Mouse (Mus musculus): ENCODE measurements around the gene Eif4e2. TPM values are rescaled to one million over a fixed set of nuclear protein-coding genes. Genes with fewer than 3 reads are reported as not detected.

Eif4e2 gene
- polyA plus RNA-seq, 1 experiment, result 67.2 TPM

DNA sequence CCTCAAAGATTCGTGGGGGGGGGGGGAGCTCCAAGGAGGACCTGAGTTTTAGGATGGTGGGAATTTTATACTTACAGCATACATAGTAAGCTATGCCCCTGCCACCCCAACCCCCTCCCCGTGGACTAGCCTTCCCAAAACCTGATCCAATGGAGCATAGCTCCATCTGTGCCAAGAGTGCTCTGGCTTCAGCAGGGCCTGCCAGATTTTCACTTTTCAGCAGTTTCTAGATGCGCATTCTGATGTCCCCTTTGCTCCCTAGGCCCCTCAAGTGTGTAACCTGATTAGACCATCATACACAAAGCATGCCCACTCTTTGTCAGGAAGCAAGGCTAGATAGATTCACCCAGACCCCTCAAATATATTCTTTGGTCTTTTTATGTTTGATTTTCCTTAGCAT lies 56.5 kb downstream of the Eif4e2 start:
- TF ChIP-seq CTCF (IDR thresholded peaks at IDR 0.05; ENCODE audit: control insufficient read depth, insufficient read depth, low read length) (no peak), POLR2A (IDR thresholded peaks at IDR 0.05; ENCODE audit: borderline replicate concordance, control insufficient read depth, low read depth, low read length) (no peak)
- H3K4me1 ChIP-seq (ENCODE audit: control insufficient read depth, insufficient read depth, low read length), result no peaks in the 10 kb centered on the region; the same call in 1 of the 2 replicates
- 76% methylated on average over 3 of the region's 3 CpGs for WGBS
- no peak overlapping the region for H3K4me3 ChIP-seq (replicated peaks; ENCODE audit: control insufficient read depth, low read depth, low read length)
- no peak overlapping the region for H3K27ac ChIP-seq (ENCODE audit: control insufficient read depth, insufficient read depth, low read depth, low read length, poor library complexity)

GRCm38 (mm10) chr1:87270641-87271467 lies 57.1 kb downstream of the Eif4e2 start:
- Histone ChIP-seq H3K27ac (ENCODE audit: control insufficient read depth, insufficient read depth, low read depth, low read length, poor library complexity) (no peak overlapping the region), H3K4me3 (replicated peaks; ENCODE audit: control insufficient read depth, low read depth, low read length) (no peak overlapping the region), H3K4me1 (ENCODE audit: control insufficient read depth, insufficient read depth, low read length) (no peaks in the 10 kb centered on the region)
- WGBS, result 47% methylated on average over 20 of the region's 20 CpGs
- TF ChIP-seq POLR2A (IDR thresholded peaks at IDR 0.05; ENCODE audit: borderline replicate concordance, control insufficient read depth, low read depth, low read length) (no peak), CTCF (IDR thresholded peaks at IDR 0.05; ENCODE audit: control insufficient read depth, insufficient read depth, low read length) (no peak)

- Histone ChIP-seq H3K27ac (ENCODE audit: control insufficient read depth, insufficient read depth, low read depth, low read length, poor library complexity) (no peak overlapping the region), H3K4me3 (replicated peaks; ENCODE audit: control insufficient read depth, low read depth, low read length) (no peak overlapping the region), H3K4me1 (ENCODE audit: control insufficient read depth, insufficient read depth, low read length) (no peaks in the 10 kb centered on the region)
- 76% methylated on average over 1 of the region's 1 CpGs for WGBS
- TF ChIP-seq POLR2A (IDR thresholded peaks at IDR 0.05; ENCODE audit: borderline replicate concordance, control insufficient read depth, low read depth, low read length) (no peak), CTCF (IDR thresholded peaks at IDR 0.05; ENCODE audit: control insufficient read depth, insufficient read depth, low read length) (no peak)
Measured at GRCm38 (mm10) chr1:87271596-87271995, 57.9 kb downstream of the Eif4e2 start.

- Histone ChIP-seq H3K4me3 (replicated peaks; ENCODE audit: control insufficient read depth, low read depth, low read length) (no peak overlapping the region), H3K4me1 (ENCODE audit: control insufficient read depth, insufficient read depth, low read length) (no peaks in the 10 kb centered on the region), H3K27ac (ENCODE audit: control insufficient read depth, insufficient read depth, low read depth, low read length, poor library complexity) (no peak overlapping the region)
- WGBS, result 86% methylated on average over 3 of the region's 3 CpGs
- no peak for TF ChIP-seq POLR2A (IDR thresholded peaks at IDR 0.05; ENCODE audit: borderline replicate concordance, control insufficient read depth, low read depth, low read length)
- no peak for TF ChIP-seq CTCF (IDR thresholded peaks at IDR 0.05; ENCODE audit: control insufficient read depth, insufficient read depth, low read length)
Measured at GRCm38 (mm10) chr1:87272462-87272861, 58.7 kb downstream of the Eif4e2 start.

- TF ChIP-seq POLR2A (IDR thresholded peaks at IDR 0.05; ENCODE audit: borderline replicate concordance, control insufficient read depth, low read depth, low read length) (no peak), CTCF (IDR thresholded peaks at IDR 0.05; ENCODE audit: control insufficient read depth, insufficient read depth, low read length) (no peak)
Measured at GRCm38 (mm10) chr1:87273514-87273942, 59.8 kb downstream of the Eif4e2 start.

DNA sequence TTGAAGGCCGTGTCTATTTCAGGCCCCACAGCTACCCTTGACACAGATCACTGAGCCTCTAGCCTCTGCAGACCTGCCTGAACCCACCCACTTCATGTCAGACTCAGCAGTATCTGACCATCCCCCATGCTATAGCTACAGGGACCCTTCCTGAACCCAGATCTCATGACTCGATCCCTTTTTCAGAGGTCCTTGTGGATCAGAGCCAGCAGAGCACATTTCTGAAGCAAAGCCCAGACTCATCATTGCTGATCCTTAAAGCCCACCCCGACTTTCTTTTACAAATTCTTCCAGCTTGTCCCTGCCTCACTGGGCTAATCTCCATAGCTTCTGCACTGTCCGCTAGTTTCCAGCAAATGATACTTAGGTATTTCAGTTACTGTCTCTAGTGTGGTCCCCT lies 60.4 kb downstream of the Eif4e2 start:
- TF ChIP-seq POLR2A (IDR thresholded peaks at IDR 0.05; ENCODE audit: borderline replicate concordance, control insufficient read depth, low read depth, low read length) (no peak), CTCF (IDR thresholded peaks at IDR 0.05; ENCODE audit: control insufficient read depth, insufficient read depth, low read length) (no peak)
- Histone ChIP-seq H3K4me1 (ENCODE audit: control insufficient read depth, insufficient read depth, low read length) (no peaks in the 10 kb centered on the region), H3K27ac (ENCODE audit: control insufficient read depth, insufficient read depth, low read depth, low read length, poor library complexity) (no peak overlapping the region), H3K4me3 (replicated peaks; ENCODE audit: control insufficient read depth, low read depth, low read length) (no peak overlapping the region)
- WGBS, result 71% methylated on average over 4 of the region's 4 CpGs

More at GRCm38 (mm10) chr1:87273514-87273942, 59.8 kb downstream of the Eif4e2 start:
- no peak overlapping the region for H3K27ac ChIP-seq (ENCODE audit: control insufficient read depth, insufficient read depth, low read depth, low read length, poor library complexity)
- H3K4me1 ChIP-seq (ENCODE audit: control insufficient read depth, insufficient read depth, low read length), result no peaks in the 10 kb centered on the region
- H3K4me3 ChIP-seq (replicated peaks; ENCODE audit: control insufficient read depth, low read depth, low read length), result no peak overlapping the region
- WGBS, result 81% methylated on average over 3 of the region's 3 CpGs

- no peak for TF ChIP-seq CTCF (IDR thresholded peaks at IDR 0.05; ENCODE audit: control insufficient read depth, insufficient read depth, low read length)
- H3K27ac ChIP-seq (ENCODE audit: control insufficient read depth, insufficient read depth, low read depth, low read length, poor library complexity), result no peak overlapping the region
- no peak overlapping the region for H3K4me3 ChIP-seq (replicated peaks; ENCODE audit: control insufficient read depth, low read depth, low read length)
- H3K4me1 ChIP-seq (ENCODE audit: control insufficient read depth, insufficient read depth, low read length), result no peaks in the 10 kb centered on the region
- 84% methylated on average over 12 of the region's 12 CpGs for WGBS
Measured at GRCm38 (mm10) chr1:87275151-87275550, 61.4 kb downstream of the Eif4e2 start.

DNA sequence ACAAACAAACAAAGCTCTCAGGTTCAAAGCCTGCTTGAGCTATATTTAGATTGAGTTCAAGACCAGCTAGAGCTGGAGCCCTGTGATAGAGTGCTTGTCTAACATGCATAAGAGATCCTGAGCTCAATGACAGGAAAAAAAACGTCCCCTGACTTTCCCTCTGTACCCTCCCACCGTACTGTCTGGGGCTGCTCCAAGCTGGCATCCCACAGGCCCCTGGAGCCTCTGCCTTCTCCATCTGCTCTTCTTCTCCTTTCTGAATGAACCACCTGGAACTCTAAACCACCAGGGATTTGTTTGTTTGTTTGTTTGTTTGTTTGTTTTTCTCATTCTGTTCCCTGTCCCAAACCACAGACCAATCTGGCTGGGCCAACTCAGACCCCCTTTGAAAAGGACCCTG lies 62.3 kb downstream of the Eif4e2 start:
- Histone ChIP-seq H3K4me1 (ENCODE audit: control insufficient read depth, insufficient read depth, low read length) (no peaks in the 10 kb centered on the region), H3K27ac (ENCODE audit: control insufficient read depth, insufficient read depth, low read depth, low read length, poor library complexity) (no peak overlapping the region), H3K4me3 (replicated peaks; ENCODE audit: control insufficient read depth, low read depth, low read length) (no peak overlapping the region)
- TF ChIP-seq POLR2A (IDR thresholded peaks at IDR 0.05; ENCODE audit: borderline replicate concordance, control insufficient read depth, low read depth, low read length) (no peak), CTCF (IDR thresholded peaks at IDR 0.05; ENCODE audit: control insufficient read depth, insufficient read depth, low read length) (no peak)
- WGBS, result 69% methylated on average over 2 of the region's 2 CpGs

Measured in bone marrow, adult 2 months (tissue).